Mouse (Mus musculus) hindbrain, embryonic 13.5 days (tissue): ENCODE results near the gene Bmp10. TPM values are rescaled to one million over a fixed set of nuclear protein-coding genes. Genes with fewer than 3 reads are reported as not detected.

ENCODE experiments used
- ATAC-seq: fragments of 200-750 bp; cut with Nextera tagmentation; 2 replicates; pipeline ENCODE4 v1.8.0; 2017; ENCODE audit warnings: moderate TSS enrichment; ENCODE audit not compliant: low FRiP score
- H3K27ac ChIP-seq: fragments of 300-500 bp; sonication (generic); 2 replicates; pipeline ENCODE4 v1.5.1; 2015; ENCODE audit warnings: inconsistent platforms, mild to moderate bottlenecking, moderate library complexity
- H3K27me3 ChIP-seq: fragments of 300-500 bp; sonication (generic); 2 replicates; pipeline ENCODE4 v1.6.1; 2015; ENCODE audit warnings: mild to moderate bottlenecking, inconsistent platforms
- H3K36me3 ChIP-seq: fragments of 300-500 bp; sonication (generic); 2 replicates; pipeline ENCODE4 v1.6.1; 2015; ENCODE audit warnings: mild to moderate bottlenecking, inconsistent platforms
- H3K4me1 ChIP-seq: fragments of 300-500 bp; sonication (generic); replicated peaks from 2 replicates; pipeline ENCODE4 v1.6.1; 2015; ENCODE audit warnings: inconsistent platforms
- H3K4me2 ChIP-seq: fragments of 300-500 bp; sonication (generic); 2 replicates; pipeline ENCODE4 v1.6.1; 2015; ENCODE audit warnings: inconsistent platforms, mild to moderate bottlenecking, moderate library complexity
- H3K4me3 ChIP-seq: fragments of 300-500 bp; sonication (generic); 2 replicates; pipeline ENCODE4 v1.5.1; 2015; ENCODE audit warnings: mild to moderate bottlenecking, inconsistent platforms
- H3K9ac ChIP-seq: fragments of 300-500 bp; sonication (generic); 2 replicates; pipeline ENCODE4 v1.6.1; 2015; ENCODE audit warnings: mild to moderate bottlenecking, inconsistent platforms
- H3K9me3 ChIP-seq: fragments of 300-500 bp; sonication (generic); 2 replicates; pipeline ENCODE4 v1.6.1; 2016; ENCODE audit warnings: inconsistent platforms
- WGBS: fragments of 180-500 bp; shearing (Covaris S2); methylation state at CpG from one replicate; pipeline ENCODE4 v1.1.7; 2015; 5-methylcytosine and 5-hydroxymethylcytosine counted together
- polyA plus RNA-seq: library from polyadenylated mRNA; unstranded; fragments of >200 nt; fragmentation: Nextera tagmentation; extraction: Ambion mirVana; gene quantifications from 2 replicates; pipeline ENCODE4 v1.2.1, GENCODE M21; 2015

Bmp10 gene
- polyA plus RNA-seq, 1 experiment from 2014 or later, result not detected

- Histone ChIP-seq H3K9ac (no peak overlapping the region), H3K27me3 (no peaks in the 10 kb centered on the region), H3K4me3 (no peak overlapping the region), H3K4me1 (peaks cover 5% of the 10 kb centered on the region; the same call in 1 of the 2 replicates), H3K4me2 (no peak overlapping the region), H3K36me3 (no peaks in the 10 kb centered on the region), H3K9me3 (no peaks in the 10 kb centered on the region), H3K27ac (no peak overlapping the region)
- 87% methylated on average over 6 of the region's 6 CpGs for WGBS
- no peak for ATAC-seq
Observed at GRCm38 (mm10) chr6:87401456-87401855, 27.3 kb upstream of the Bmp10 start.

GRCm38 (mm10) chr6:87412011-87412410 is 16.8 kb upstream of the Bmp10 start:
- no peak overlapping the region for H3K4me2 ChIP-seq

GRCm38 (mm10) chr6:87422304-87422703 is 6.5 kb upstream of the Bmp10 start:
- Histone ChIP-seq H3K27ac (no peak overlapping the region), H3K9me3 (no peaks in the 10 kb centered on the region), H3K9ac (no peak overlapping the region), H3K4me1 (0 out of 2 replicates have a peak, but pooled peaks cover 4% of the 10 kb centered on the region), H3K36me3 (no peaks in the 10 kb centered on the region), H3K27me3 (0 out of 2 replicates have a peak, but pooled peaks cover 2% of the 10 kb centered on the region), H3K4me2 (no peak overlapping the region), H3K4me3 (no peak overlapping the region)
- no peak for ATAC-seq
- 85% methylated on average over 7 of the region's 7 CpGs for WGBS

More at GRCm38 (mm10) chr6:87412011-87412410, 16.8 kb upstream of the Bmp10 start:
- Histone ChIP-seq H3K36me3 (no peaks in the 10 kb centered on the region), H3K4me3 (no peak overlapping the region), H3K9ac (no peak overlapping the region), H3K27ac (no peak overlapping the region), H3K4me1 (peaks cover 8% of the 10 kb centered on the region), H3K27me3 (no peaks in the 10 kb centered on the region), H3K9me3 (no peaks in the 10 kb centered on the region)
- 16% methylated on average over 3 of the region's 3 CpGs for WGBS
- ATAC-seq, result no peak

GRCm38 (mm10) chr6:87424037-87424816 is 4.6 kb upstream of the Bmp10 start:
- Histone ChIP-seq H3K27ac (no peak overlapping the region), H3K36me3 (no peaks in the 10 kb centered on the region), H3K4me1 (0 out of 2 replicates have a peak, but pooled peaks cover 4% of the 10 kb centered on the region), H3K9ac (no peak overlapping the region), H3K9me3 (no peaks in the 10 kb centered on the region), H3K4me3 (no peak overlapping the region), H3K4me2 (peak overlapping the region; percentile 31), H3K27me3 (0 out of 2 replicates have a peak, but pooled peaks cover 2% of the 10 kb centered on the region)
- 58% methylated on average over 19 of the region's 19 CpGs for WGBS
- ATAC-seq, result no peak

- Histone ChIP-seq H3K9me3 (no peaks in the 10 kb centered on the region), H3K27me3 (no peaks in the 10 kb centered on the region), H3K4me1 (0 out of 2 replicates have a peak, but pooled peaks cover 4% of the 10 kb centered on the region), H3K9ac (no peak overlapping the region), H3K27ac (no peak overlapping the region), H3K4me2 (no peak overlapping the region), H3K4me3 (no peak overlapping the region), H3K36me3 (no peaks in the 10 kb centered on the region)
- 85% methylated on average over 5 of the region's 5 CpGs for WGBS
- no peak for ATAC-seq
Observed at GRCm38 (mm10) chr6:87426954-87427353, 1.8 kb upstream of the Bmp10 start.

- H3K27me3 ChIP-seq, result no peaks in the 10 kb centered on the region
- H3K4me2 ChIP-seq, result no peak overlapping the region
- H3K4me1 ChIP-seq, result 0 out of 2 replicates have a peak, but pooled peaks cover 4% of the 10 kb centered on the region
- 52% methylated on average over 8 of the region's 8 CpGs for WGBS
- ATAC-seq, result no peak
- no peak overlapping the region for H3K9ac ChIP-seq
- no peak overlapping the region for H3K27ac ChIP-seq
- no peaks in the 10 kb centered on the region for H3K36me3 ChIP-seq
- H3K4me3 ChIP-seq, result no peak overlapping the region
- H3K9me3 ChIP-seq, result no peaks in the 10 kb centered on the region
Observed at GRCm38 (mm10) chr6:87427616-87428015, 1.2 kb upstream of the Bmp10 start.

GRCm38 (mm10) chr6:87435791-87436190 is 7.0 kb downstream of the Bmp10 start:
- no peak for ATAC-seq
- H3K4me3 ChIP-seq, result no peak overlapping the region
- 97% methylated on average over 3 of the region's 3 CpGs for WGBS
- H3K9me3 ChIP-seq, result no peaks in the 10 kb centered on the region
- H3K4me1 ChIP-seq, result 0 out of 2 replicates have a peak, but pooled peaks cover 5% of the 10 kb centered on the region
- H3K27ac ChIP-seq, result no peak overlapping the region
- H3K9ac ChIP-seq, result no peak overlapping the region
- no peak overlapping the region for H3K4me2 ChIP-seq
- H3K27me3 ChIP-seq, result no peaks in the 10 kb centered on the region
- no peaks in the 10 kb centered on the region for H3K36me3 ChIP-seq

GRCm38 (mm10) chr6:87436745-87437144 is 8.0 kb downstream of the Bmp10 start:
- Histone ChIP-seq H3K4me3 (no peak overlapping the region), H3K27ac (no peak overlapping the region), H3K4me2 (no peak overlapping the region), H3K9ac (no peak overlapping the region), H3K36me3 (no peaks in the 10 kb centered on the region), H3K9me3 (no peaks in the 10 kb centered on the region), H3K27me3 (no peaks in the 10 kb centered on the region), H3K4me1 (0 out of 2 replicates have a peak, but pooled peaks cover 5% of the 10 kb centered on the region)
- 95% methylated on average over 8 of the region's 8 CpGs for WGBS
- ATAC-seq, result no peak

- WGBS, result 87% methylated on average over 11 of the region's 11 CpGs
- ATAC-seq, result no peak
- no peak overlapping the region for H3K9ac ChIP-seq
- H3K4me1 ChIP-seq, result 0 out of 2 replicates have a peak, but pooled peaks cover 3% of the 10 kb centered on the region
- H3K27ac ChIP-seq, result no peak overlapping the region
- H3K4me2 ChIP-seq, result no peak overlapping the region
- H3K9me3 ChIP-seq, result no peaks in the 10 kb centered on the region
- H3K36me3 ChIP-seq, result no peaks in the 10 kb centered on the region
- H3K4me3 ChIP-seq, result no peak overlapping the region
- H3K27me3 ChIP-seq, result no peaks in the 10 kb centered on the region
Observed at GRCm38 (mm10) chr6:87443253-87443652, 14.5 kb downstream of the Bmp10 start.

- Histone ChIP-seq H3K9ac (no peak overlapping the region), H3K4me3 (no peak overlapping the region), H3K27me3 (no peaks in the 10 kb centered on the region), H3K36me3 (no peaks in the 10 kb centered on the region), H3K4me1 (no peaks in the 10 kb centered on the region), H3K4me2 (no peak overlapping the region), H3K27ac (no peak overlapping the region), H3K9me3 (no peaks in the 10 kb centered on the region)
- WGBS, result 77% methylated on average over 7 of the region's 7 CpGs
- no peak for ATAC-seq
Observed at GRCm38 (mm10) chr6:87445222-87445621, 16.4 kb downstream of the Bmp10 start.

GRCm38 (mm10) chr6:87447217-87447616 is 18.4 kb downstream of the Bmp10 start:
- WGBS, result 89% methylated on average over 4 of the region's 4 CpGs
- H3K27me3 ChIP-seq, result no peaks in the 10 kb centered on the region

GRCm38 (mm10) chr6:87449534-87449933 is 20.7 kb downstream of the Bmp10 start:
- ATAC-seq, result no peak
- Histone ChIP-seq H3K27ac (no peak overlapping the region), H3K4me3 (no peak overlapping the region), H3K27me3 (no peaks in the 10 kb centered on the region), H3K4me1 (no peaks in the 10 kb centered on the region), H3K9ac (no peak overlapping the region), H3K9me3 (no peaks in the 10 kb centered on the region), H3K4me2 (no peak overlapping the region), H3K36me3 (no peaks in the 10 kb centered on the region)
- WGBS, result 88% methylated on average over 3 of the region's 3 CpGs

More at GRCm38 (mm10) chr6:87447217-87447616, 18.4 kb downstream of the Bmp10 start:
- Histone ChIP-seq H3K36me3 (no peaks in the 10 kb centered on the region), H3K4me1 (no peaks in the 10 kb centered on the region), H3K4me2 (no peak overlapping the region), H3K27ac (no peak overlapping the region), H3K4me3 (no peak overlapping the region), H3K9ac (no peak overlapping the region), H3K9me3 (no peaks in the 10 kb centered on the region)
- ATAC-seq, result no peak

- no peak overlapping the region for H3K4me2 ChIP-seq
- no peak overlapping the region for H3K27ac ChIP-seq
- H3K27me3 ChIP-seq, result no peaks in the 10 kb centered on the region
- H3K9ac ChIP-seq, result no peak overlapping the region
- no peaks in the 10 kb centered on the region for H3K4me1 ChIP-seq
- H3K36me3 ChIP-seq, result no peaks in the 10 kb centered on the region
- H3K4me3 ChIP-seq, result no peak overlapping the region
- ATAC-seq, result no peak
- H3K9me3 ChIP-seq, result no peaks in the 10 kb centered on the region
- 80% methylated on average over 3 of the region's 3 CpGs for WGBS
Observed at GRCm38 (mm10) chr6:87451016-87451415, 22.2 kb downstream of the Bmp10 start.
